Mouse (Mus musculus) heart, embryonic 13.5 days (tissue): Measurements from ENCODE around the gene Lgi1. TPM values are rescaled to one million over a fixed set of nuclear protein-coding genes. Genes with fewer than 3 reads are reported as not detected.

ENCODE experiments used
- ATAC-seq: fragments of 200-750 bp; cut with Nextera tagmentation; 2 replicates; pipeline ENCODE4 v1.8.0; 2017; ENCODE audit warnings: moderate TSS enrichment; ENCODE audit not compliant: insufficient number of reproducible peaks, low FRiP score, low TSS enrichment; ENCODE audit errors: extremely low read depth
- H3K27ac ChIP-seq: fragments of 300-500 bp; sonication (generic); replicated peaks from 2 replicates; pipeline ENCODE4 v1.5.1; 2015; ENCODE audit warnings: moderate library complexity, mild to moderate bottlenecking, inconsistent platforms
- H3K27me3 ChIP-seq: fragments of 300-500 bp; sonication (generic); replicated peaks from 2 replicates; pipeline ENCODE4 v1.6.1; 2015; ENCODE audit warnings: mild to moderate bottlenecking, inconsistent platforms
- H3K36me3 ChIP-seq: fragments of 300-500 bp; sonication (generic); 2 replicates; pipeline ENCODE4 v1.6.1; 2015; ENCODE audit warnings: mild to moderate bottlenecking, inconsistent platforms
- H3K4me1 ChIP-seq: fragments of 300-500 bp; sonication (generic); 2 replicates; pipeline ENCODE4 v1.6.1; 2015; ENCODE audit warnings: inconsistent platforms
- H3K4me2 ChIP-seq: fragments of 300-500 bp; sonication (generic); 2 replicates; pipeline ENCODE4 v1.6.1; 2015; ENCODE audit warnings: inconsistent platforms, mild to moderate bottlenecking, moderate library complexity
- H3K4me3 ChIP-seq: fragments of 300-500 bp; sonication (generic); 2 replicates; pipeline ENCODE4 v1.5.1; 2015; ENCODE audit warnings: moderate library complexity, mild to moderate bottlenecking, inconsistent platforms
- H3K9ac ChIP-seq: fragments of 300-500 bp; sonication (generic); 2 replicates; pipeline ENCODE4 v1.6.1; 2015; ENCODE audit warnings: inconsistent platforms, mild to moderate bottlenecking, moderate library complexity
- H3K9me3 ChIP-seq: fragments of 300-500 bp; sonication (generic); 2 replicates; pipeline ENCODE4 v1.6.1; 2016; ENCODE audit warnings: inconsistent platforms
- WGBS: fragments of 180-500 bp; shearing (Covaris S2); methylation state at CpG from one replicate; pipeline ENCODE4 v1.1.7; 2015; ENCODE audit warnings: mixed read lengths; 5-methylcytosine and 5-hydroxymethylcytosine counted together
- polyA plus RNA-seq: library from polyadenylated mRNA; unstranded; fragments of >200 nt; fragmentation: Nextera tagmentation; extraction: Ambion mirVana; gene quantifications from 2 replicates; pipeline ENCODE4 v1.2.1, GENCODE M21; 2015

Lgi1 gene
- polyA plus RNA-seq, 1 experiment from 2014 or later: not detected

DNA sequence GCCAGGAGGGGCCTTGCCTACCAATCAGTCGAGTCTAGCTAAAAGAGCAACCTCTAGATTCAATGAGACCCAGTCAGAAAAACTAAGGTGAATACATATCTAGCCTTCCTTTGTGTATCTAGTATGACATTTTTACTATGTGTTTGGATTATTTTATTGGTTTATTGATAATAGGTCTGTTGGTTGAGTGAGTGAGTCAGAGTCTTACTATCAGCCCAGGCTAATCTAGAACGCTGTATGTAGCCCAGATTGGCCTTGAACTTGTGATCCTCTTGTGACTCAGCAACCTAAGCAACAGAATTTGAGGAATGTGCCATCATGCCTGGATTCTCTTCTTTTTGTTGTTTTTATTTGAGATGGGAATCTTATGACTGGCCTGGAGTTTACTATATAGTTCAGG is 86.9 kb downstream of the Lgi1 start:
- Histone ChIP-seq H3K4me1 (no peaks in the 10 kb centered on the region), H3K4me3 (no peak overlapping the region), H3K9me3 (no peaks in the 10 kb centered on the region), H3K4me2 (no peak overlapping the region), H3K9ac (no peak overlapping the region), H3K36me3 (no peaks in the 10 kb centered on the region), H3K27ac (no peak overlapping the region), H3K27me3 (no peaks in the 10 kb centered on the region)
- 78% methylated on average over 2 of the region's 2 CpGs for WGBS
- no peak for ATAC-seq

DNA sequence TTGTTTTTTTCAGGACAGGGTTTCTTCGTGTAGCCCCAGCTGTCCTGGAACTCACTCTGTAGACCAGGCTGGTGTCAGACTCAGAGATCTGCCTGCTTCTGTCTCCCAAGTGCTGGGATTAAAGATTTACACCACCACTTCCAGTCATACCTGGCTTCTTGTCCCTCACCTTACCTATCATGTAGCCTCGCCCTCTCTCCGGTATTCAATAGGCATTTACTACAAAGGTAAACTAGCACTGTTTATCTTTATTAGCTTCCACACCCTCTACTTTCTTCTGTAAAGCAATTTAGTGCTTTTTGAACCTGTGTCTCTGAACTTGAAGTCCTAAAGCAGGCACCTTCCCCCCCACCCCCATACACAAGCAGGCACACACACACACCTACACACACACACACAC is 87.4 kb downstream of the Lgi1 start:
- H3K9me3 ChIP-seq: no peaks in the 10 kb centered on the region
- no peak overlapping the region for H3K4me3 ChIP-seq
- no peak overlapping the region for H3K9ac ChIP-seq
- WGBS: 73% methylated on average over 3 of the region's 3 CpGs
- H3K27me3 ChIP-seq: no peaks in the 10 kb centered on the region
- no peaks in the 10 kb centered on the region for H3K36me3 ChIP-seq
- no peak overlapping the region for H3K27ac ChIP-seq
- ATAC-seq: no peak
- no peak overlapping the region for H3K4me2 ChIP-seq
- H3K4me1 ChIP-seq: no peaks in the 10 kb centered on the region

DNA sequence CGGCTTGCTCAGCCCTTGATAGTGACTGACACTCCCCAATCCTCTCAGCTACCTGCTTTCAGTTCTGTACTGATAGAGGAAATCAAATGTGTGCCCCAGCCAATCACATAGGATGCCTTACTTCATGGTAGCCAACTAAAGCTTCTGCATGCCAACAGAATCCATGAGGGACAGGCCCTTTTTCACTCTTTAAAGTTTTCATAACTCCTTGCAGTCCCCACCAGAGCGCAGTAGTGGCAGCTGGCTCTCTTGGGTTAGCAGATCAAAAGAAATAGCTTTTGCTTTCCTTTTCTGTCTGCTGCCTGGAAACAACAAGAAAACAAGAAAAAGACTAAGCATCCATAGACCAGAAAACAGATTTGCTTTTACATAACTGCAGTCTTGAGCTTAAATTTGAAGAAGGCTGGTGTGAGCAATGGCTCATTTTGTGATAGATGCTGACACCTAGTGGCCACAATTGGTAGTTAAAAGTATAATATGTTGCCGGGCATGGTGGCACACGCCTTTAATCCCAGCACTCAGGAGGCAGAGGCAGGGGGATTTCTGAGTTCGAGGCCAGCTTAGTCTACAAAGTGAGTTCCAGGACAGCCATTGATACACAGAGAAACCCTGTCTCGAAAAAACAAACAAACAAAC is 88.3 kb downstream of the Lgi1 start:
- Histone ChIP-seq H3K4me3 (no peak overlapping the region), H3K27me3 (no peaks in the 10 kb centered on the region)
- ATAC-seq: no peak

DNA sequence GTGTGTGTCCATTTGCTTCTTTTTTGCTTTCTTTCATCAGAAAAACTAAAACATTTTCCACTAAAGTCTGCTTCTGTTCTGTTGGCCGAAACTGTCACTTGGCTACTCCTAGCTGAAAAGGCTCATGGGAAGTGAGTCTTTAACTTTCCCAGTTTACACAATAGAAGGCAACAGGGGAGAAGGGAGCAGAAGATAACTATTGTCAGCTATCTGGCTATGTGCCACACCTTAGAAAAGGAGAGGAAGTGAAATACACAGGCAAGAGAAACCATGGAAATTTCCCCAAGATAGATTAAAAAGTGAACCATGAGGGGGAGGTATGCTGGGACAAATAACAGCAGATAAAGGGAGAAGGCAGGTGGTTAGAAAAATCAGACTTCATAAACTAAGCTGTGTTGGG is 89.9 kb downstream of the Lgi1 start:
- Histone ChIP-seq H3K9me3 (no peaks in the 10 kb centered on the region), H3K4me3 (no peak overlapping the region)

More for the DNA sequence above, 88.3 kb downstream of the Lgi1 start:
- Histone ChIP-seq H3K9me3 (no peaks in the 10 kb centered on the region), H3K36me3 (no peaks in the 10 kb centered on the region), H3K4me2 (no peak overlapping the region), H3K4me1 (no peaks in the 10 kb centered on the region), H3K27ac (no peak overlapping the region), H3K9ac (no peak overlapping the region)
- 31% methylated on average over 6 of the region's 6 CpGs for WGBS

DNA sequence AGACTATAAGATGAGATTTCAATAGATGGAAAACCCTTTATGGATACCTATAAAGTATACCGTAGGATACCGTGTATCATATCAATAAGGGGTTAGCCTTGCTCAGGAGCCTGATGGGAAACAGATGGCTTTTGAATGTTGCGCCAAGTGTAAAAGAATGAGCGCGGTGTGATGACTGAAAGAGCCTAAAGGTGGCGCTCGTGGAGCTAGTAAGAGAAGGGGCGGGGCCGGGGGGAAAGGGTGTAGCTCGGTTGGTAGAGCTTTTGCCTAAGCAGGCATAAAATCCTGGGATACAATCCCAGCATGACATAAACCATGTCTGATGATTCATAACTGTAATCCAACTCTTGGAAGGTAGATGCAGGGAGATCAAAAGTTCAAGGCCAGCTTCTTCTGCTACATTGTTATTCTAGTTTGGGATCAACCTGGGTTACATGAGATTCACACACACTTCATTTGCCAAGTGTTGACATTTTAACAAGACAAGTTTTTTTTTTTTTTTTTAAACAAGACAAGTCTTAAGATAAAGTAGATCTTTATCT is 90.6 kb downstream of the Lgi1 start:
- 44% methylated on average over 10 of the region's 10 CpGs for WGBS
- Histone ChIP-seq H3K4me2 (no peak overlapping the region), H3K9me3 (no peaks in the 10 kb centered on the region), H3K27ac (no peak overlapping the region), H3K4me1 (no peaks in the 10 kb centered on the region), H3K4me3 (no peak overlapping the region), H3K36me3 (no peaks in the 10 kb centered on the region), H3K9ac (no peak overlapping the region), H3K27me3 (no peaks in the 10 kb centered on the region)
- no peak for ATAC-seq

More for the DNA sequence above, 89.9 kb downstream of the Lgi1 start:
- 53% methylated on average over 1 of the region's 1 CpGs for WGBS
- Histone ChIP-seq H3K4me2 (no peak overlapping the region), H3K27me3 (no peaks in the 10 kb centered on the region), H3K36me3 (no peaks in the 10 kb centered on the region), H3K27ac (no peak overlapping the region), H3K9ac (no peak overlapping the region), H3K4me1 (no peaks in the 10 kb centered on the region)
- ATAC-seq: no peak

DNA sequence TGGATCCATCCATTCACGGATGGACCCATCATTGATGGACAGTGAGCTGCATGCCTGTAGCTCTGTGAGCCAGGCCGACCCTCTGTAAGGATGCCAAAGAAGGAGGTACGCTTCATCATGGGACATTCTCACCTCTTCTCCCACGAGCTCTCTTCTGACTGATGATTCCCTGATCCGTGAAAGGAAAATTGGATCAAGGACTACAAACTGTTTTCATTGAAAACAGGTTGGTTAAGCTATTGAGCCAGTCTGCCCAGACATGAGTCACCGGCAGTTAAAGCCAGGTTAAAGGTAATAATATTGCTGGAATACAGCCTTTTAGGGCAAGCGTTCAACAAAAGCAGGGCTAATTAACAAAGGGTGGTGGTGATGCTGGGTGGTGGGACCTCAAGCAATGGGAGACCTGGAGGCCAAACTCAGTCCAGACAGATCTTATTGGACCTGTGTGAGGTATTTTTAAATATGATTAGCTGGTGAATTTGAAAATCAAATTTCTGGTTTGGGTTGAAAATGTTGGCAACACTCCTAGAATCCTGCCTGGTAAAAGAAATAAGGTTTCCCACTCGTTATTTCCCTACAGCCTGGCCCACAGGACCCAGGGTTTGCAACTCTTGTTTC is 92.0 kb downstream of the Lgi1 start:
- Histone ChIP-seq H3K27ac (no peak overlapping the region), H3K9ac (no peak overlapping the region), H3K4me3 (no peak overlapping the region), H3K27me3 (no peaks in the 10 kb centered on the region), H3K9me3 (no peaks in the 10 kb centered on the region), H3K36me3 (no peaks in the 10 kb centered on the region), H3K4me1 (no peaks in the 10 kb centered on the region), H3K4me2 (no peak overlapping the region)
- ATAC-seq: no peak
- WGBS: 73% methylated on average over 8 of the region's 8 CpGs

DNA sequence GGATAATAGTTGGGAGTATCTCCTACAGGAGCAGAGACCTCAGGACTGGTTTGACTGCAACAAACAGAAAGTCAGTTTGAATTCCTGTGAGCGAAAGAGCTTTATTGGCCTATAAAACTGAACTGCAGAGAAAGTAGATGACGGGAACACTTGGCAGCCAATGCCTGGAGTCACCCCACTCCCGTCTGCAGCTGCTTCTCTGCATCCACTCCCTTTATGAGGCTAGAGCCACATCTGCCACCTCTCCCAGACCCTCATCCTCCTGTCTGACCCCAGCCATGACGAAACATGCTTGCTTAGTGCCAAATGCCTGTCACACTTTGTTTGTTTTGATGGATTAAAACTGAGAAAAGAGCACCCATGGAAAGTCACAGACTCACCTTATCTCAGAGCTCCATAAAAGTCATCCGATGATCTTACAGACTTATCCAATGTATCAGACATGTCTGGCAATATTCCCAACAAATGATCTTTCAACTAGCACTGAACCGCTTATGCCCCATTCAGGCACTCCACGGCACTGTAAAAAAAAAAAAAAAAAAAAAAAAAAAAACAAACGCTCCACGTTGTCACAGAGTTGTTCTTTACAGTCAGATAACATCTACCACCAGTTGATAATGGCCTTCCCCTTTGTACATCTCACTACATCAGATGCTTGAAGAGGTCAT is 93.8 kb downstream of the Lgi1 start:
- Histone ChIP-seq H3K9ac (no peak overlapping the region), H3K4me2 (no peak overlapping the region), H3K4me3 (no peak overlapping the region), H3K27me3 (no peaks in the 10 kb centered on the region), H3K4me1 (no peaks in the 10 kb centered on the region), H3K36me3 (no peaks in the 10 kb centered on the region), H3K9me3 (no peaks in the 10 kb centered on the region), H3K27ac (no peak overlapping the region)
- no peak for ATAC-seq
- 57% methylated on average over 9 of the region's 9 CpGs for WGBS

DNA sequence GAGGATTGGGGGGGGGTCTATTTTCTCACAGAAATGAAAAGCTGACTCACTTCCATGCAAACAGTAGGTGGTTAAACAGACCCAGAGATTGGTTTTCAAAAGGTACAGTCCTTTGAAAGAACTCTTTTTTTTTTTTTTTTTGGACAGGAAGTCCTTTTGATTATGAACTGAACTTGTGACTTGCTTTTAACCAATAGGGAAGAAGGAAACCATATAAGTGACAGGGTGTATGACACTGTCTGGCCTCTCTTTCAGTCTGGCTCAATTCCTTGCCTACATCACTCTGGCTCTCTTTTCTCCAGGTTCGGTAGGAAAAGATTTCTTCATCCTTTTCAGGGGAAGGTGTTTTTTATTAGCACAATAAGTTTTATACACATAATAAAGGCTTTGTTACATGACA is 95.0 kb downstream of the Lgi1 start:
- Histone ChIP-seq H3K9me3 (no peaks in the 10 kb centered on the region), H3K4me1 (peaks cover 10% of the 10 kb centered on the region), H3K27me3 (no peaks in the 10 kb centered on the region), H3K4me3 (no peak overlapping the region), H3K27ac (no peak overlapping the region), H3K4me2 (no peak overlapping the region), H3K36me3 (no peaks in the 10 kb centered on the region), H3K9ac (no peak overlapping the region)
- 85% methylated on average over 1 of the region's 1 CpGs for WGBS
- no peak for ATAC-seq

Other genes starting within 250 kb of the Lgi1 start
- gene Myof, start 221.0 kb upstream of the Lgi1 start, polyA plus RNA-seq: 4.8 and 5.7 TPM in 2 replicates
- gene Cep55, start 209.5 kb upstream of the Lgi1 start, polyA plus RNA-seq: 25.5 and 26.6 TPM in 2 replicates
- 0.11 and 0.20 TPM in 2 replicates for gene Ffar4, start 167.5 kb upstream of the Lgi1 start, polyA plus RNA-seq
- 8.3 and 55.7 TPM in 2 replicates for gene Rbp4, start 139.3 kb upstream of the Lgi1 start, polyA plus RNA-seq
- gene Pde6c, start 131.8 kb upstream of the Lgi1 start, polyA plus RNA-seq: 0.14 TPM in 1 of 2 replicates, not detected in the other
- gene Fra10ac1, start 40.4 kb upstream of the Lgi1 start, polyA plus RNA-seq: 24.4 and 27.5 TPM in 2 replicates
- gene Slc35g1, start 131.4 kb downstream of the Lgi1 start, polyA plus RNA-seq: 1.9 and 2.0 TPM in 2 replicates
- gene Plce1, start 216.6 kb downstream of the Lgi1 start, polyA plus RNA-seq: 4.5 and 4.8 TPM in 2 replicates